Mouse (Mus musculus): ENCODE results near the gene Pm20d1.

- TF ChIP-seq TAL1 (IDR thresholded peaks at IDR 0.05; ENCODE audit: low read length): no peak
- TF ChIP-seq GATA1 (IDR thresholded peaks at IDR 0.05; ENCODE audit: low read length): no peak
Measured at GRCm38 (mm10) chr1:131867946-131868290, 70.7 kb downstream of the Pm20d1 start.

Data from erythroblast, embryonic 14.5 days (primary cell).